Mouse (Mus musculus): ENCODE data around the gene Cmtm8.

The Cmtm8 gene

DNA sequence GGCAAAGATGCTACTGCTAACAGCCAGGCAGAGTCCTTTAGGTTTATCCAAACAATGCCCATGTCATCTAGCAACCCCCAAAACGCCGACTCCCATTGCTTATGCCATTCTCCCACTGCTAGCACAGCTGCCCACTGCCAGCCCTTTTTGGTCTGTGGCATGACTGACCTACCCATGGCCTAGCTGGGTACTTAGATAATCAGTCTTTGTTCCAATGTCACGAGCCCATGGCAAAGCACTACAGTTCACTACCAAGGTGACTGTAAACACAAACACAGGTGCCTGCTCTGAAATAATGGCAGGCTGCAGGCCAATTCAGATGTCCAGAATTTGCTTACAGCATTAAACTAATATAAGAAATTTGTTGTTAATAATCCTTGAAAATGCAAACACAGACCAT lies 25.0 kb downstream of the Cmtm8 start:
- DNase-seq = no peak

DNA sequence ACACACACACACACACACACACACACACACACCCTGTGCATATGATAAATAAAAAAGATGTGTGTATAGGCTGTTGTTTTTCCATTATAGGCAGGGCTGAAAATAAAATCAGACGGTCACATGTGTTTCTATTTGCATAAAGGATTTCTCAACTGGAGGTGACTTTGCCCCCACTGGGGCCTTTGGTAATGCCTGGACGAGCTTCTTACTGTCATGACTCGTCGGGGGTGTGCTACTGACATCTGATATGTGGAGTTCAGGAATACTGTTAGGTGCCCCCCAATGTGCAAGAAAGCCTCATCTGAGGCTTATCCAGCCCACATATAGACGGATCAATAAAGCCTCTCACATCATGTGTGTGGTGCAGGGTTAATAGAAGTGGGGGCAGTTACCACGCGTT lies 26.9 kb downstream of the Cmtm8 start:
- no peak for DNase-seq

DNA sequence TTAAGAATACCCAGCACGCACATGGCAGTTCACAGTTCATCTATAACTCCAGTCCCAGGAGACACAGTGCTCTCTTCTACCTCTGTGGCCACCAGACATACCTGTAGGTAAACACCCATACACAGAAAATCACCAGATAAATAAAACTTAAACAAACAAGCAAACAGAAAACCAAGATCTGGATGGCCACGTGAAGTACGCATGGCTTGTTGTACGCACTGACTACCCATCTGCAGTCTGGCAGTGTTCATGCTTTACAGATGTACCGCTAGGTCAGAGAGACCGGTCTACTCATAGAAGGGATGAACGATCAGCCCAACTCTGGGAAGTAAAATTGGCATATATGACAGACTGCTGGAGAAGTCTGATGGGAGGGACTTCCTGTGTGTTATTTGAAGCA lies 27.8 kb downstream of the Cmtm8 start:
- DNase-seq = no peak

DNA sequence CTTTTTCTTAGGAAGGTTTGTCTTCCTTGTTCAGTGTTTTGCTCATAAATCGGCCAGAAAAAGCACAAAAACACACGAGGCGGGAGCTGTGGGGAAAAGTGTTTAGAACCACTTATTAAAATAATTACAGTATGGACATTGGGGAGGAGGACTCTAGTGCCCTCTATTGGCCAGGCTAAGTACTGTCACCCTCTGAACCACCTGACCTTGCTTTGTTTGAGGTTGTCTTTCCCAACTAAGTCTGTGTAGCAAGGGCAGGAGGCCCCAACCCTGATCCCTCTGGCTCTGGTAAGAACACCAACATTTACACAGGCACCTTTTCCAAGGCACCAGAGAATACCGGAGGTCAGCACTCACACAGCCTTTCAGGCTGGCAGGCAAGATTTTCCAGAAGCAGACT lies 28.6 kb downstream of the Cmtm8 start:
- peak; percentile 47 to 61 for DNase-seq

DNA sequence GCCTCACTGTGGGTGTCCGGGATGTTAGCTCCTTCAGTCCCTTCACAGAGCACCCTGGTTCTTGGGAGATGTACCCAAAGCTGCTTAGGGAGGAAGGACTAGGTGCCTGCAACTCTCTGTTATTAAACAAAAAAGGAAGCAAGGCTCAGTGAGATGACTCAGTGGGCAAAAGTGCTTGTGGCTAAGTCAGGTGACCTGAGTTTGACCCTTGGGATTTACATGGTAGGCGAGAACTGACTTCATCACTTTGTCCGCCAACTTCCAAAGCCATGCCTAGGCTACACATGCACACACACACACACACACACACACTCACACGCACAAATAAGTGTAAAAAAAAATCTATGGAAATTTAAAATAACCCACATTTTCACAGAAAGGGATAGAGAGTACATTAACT lies 32.0 kb downstream of the Cmtm8 start:
- no peak for DNase-seq

DNA sequence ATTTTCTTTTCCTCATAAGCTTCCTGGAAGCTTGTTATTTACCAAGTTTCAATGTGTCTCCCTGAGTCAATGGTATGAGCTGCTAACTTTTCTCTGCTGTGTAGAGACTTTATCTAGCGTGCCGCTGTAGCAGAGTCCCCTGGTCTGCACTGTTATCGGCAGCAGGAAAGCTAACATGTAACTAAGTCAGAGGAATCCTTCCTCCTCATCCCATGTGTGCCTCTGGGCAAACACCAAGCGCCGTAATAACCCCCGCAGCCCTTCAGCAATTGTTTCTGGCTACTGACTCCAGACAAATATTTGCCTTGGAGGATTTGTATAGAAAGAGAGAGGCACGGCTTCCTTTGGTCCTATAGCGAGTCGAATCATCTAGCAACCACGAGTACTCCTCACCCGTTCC lies 33.1 kb downstream of the Cmtm8 start:
- DNase-seq = no peak

DNA sequence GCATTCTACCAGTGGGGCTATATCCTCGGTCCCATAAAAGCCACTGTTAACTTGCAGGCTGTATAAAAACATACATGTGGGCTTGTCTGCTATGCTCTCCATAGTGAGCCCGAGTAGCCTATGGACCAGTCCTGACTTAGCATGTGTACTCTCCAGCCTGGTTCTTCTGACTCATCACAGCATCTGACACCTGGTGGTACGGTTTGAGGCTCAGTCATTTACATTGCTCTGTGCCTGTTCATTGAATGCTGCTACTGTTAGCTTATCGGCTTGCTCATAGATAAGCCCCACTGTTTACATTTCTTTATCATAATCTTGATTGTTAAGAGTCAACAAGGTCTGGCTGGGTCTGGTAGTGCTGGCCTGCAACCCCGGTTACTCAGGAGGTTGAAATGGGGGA lies 35.3 kb downstream of the Cmtm8 start:
- DNase-seq = no peak

DNA sequence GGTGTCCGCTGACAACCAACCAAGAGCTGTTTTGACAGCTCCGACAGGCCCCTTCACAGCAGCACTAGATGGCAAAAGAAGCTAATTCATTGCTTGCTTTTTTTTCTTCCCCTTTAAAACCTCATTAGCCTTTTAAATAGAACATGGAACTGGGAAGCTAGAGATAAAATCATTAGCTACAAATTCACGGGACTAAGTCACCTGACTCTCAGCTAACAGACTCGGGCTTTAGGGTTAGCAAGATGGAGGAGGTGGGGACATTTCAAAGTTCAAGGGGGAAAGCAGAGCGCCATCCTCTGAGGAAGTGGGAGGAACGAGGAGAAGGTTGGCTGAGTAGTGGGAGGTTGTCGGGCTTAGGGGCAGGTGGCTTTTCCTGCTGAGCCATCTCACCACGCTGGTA lies 36.7 kb downstream of the Cmtm8 start:
- DNase-seq = peak in 1 of 2 experiments; percentile 24

DNA sequence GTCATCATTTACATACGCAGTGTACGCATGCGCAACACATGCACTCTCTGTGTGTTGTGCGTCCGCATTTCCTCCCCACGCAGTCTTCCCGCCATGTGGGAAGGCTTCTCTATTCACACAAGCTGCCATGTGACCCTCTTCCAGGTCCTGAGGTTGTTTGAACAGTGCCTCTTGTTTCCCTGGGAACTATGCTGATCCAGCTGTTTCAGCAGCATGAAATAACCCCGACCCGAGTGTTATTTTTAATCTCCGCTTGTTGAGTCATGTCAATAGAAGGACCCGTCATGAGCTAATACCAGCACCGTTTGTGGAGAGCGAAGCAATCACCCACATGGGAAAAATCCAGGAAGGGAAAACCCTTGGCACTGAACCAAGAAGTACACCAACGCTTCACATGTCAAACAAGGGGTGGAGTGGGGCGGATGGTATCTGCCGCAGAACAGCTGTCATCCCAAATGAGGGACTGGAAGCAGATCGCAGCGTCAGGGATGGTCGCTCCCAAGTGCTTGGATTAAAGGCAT lies 38.7 kb downstream of the Cmtm8 start:
- DNase-seq = peak; percentile 30 to 63

DNA sequence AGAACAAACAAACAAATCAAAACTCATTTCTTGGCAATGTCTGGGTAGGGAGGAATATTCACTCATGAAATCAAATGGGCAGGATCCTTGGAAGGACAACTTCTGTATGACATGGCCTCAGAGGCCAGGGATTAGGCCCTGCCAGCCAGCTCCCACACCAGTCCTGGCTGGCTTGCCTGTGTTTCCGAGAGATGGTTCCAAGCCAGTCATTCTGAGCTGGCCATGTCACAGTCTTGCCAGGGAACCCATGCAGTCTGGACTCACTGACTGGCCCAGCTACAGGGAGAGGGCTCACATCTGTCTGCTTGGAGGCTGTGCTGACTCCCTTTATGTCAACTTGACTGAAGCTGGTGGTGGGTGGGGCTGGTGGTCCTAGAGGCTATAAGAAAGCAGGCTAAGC lies 41.8 kb downstream of the Cmtm8 start:
- no peak for DNase-seq

DNA sequence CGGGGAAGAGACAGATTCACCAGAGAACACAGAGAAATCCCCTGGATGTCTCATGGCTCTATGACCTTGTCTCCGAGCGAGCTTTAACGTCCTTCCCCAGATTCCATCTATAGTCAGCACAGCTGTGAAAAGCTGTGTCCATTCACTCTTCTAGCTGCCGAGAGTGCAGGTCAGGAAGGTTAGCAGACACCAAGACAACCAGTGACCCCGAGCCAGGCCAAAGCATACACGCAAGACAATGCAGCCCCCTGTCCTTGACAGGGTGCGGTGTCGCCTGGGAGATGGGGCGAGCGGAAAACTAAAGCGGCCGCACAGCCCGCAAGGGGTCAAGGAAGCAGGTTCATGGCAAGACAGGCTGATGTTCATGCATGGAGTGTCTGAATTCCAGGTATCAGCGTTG lies 42.7 kb downstream of the Cmtm8 start:
- DNase-seq = no peak

DNA sequence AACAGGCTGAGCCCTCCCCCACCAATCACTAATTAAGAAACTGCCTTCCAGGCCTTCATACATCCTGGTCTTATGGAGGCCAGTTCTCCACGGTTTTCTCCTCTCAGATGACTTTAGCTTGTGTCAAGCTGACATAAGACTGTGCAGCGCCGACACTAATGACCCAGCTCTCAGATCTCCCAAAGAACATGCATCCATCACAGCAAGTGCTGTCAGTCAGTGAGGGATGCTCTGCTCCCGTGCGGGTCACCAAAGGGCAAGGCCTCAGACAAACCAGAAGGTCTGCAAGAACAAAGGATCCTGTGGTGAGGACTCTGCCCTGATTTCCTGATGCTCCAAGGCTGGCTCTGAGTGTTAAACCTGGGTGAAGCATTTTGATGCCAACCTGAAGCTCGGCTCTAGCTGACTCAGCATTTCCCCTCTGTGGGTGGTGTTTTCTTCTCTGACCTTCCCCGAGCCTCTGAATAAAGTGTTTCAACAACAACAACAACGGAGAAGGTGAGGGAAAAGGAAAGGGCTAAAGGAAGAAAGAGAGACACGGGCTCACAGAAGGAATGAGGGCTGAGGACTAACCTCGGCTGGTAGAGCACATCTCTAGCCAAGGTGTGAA lies 44.4 kb downstream of the Cmtm8 start:
- DNase-seq = no peak

DNA sequence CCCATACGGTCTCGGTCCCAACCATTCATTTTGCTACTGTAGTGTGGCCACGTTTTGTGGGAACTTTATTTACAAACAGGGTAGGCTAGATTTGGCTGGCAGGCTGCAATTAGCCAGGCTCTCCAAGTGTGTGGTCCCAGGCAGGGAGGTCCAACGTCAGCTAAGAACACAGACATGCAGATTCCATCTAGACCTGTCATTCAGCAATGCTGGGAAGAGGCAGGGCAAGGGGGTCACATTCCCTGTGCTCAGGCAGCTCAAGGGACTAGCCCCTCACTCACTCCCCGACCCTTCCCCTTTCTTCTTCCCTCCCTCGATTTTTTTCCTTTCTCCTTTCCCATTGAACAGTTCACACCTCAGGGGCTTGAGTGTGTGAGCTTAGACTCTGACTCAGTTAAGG lies 45.1 kb downstream of the Cmtm8 start:
- DNase-seq = no peak

DNA sequence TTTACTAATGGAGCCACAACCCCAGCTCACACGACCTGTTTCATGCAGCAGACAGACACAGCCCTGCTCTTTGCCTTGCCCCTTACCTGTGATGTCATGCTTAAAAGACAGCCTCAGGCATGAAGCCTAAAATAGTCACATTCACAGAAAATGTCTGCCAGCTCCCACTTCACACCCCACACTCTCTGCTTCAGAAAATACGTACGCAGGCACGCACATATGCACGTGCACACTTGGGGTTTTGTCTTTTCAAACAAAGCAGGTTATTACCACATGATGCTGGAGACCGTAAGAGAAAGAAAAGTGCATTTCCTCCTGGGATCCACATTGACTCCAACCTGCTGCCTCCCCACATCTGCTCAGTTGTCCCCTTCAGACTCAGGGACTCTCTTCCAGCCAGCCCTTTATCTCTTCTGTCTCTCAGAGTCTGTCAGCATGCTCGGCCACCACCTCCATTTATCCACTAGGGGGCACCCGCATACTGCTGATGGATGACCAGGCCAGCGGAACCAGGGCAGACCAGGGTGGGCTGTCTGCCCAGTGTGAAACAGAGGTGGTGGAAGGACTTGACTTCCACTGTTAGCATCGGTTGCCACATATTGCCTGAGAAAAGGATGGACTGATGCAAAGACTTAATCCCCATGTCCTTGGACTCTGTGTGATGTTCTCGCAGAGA lies 46.5 kb downstream of the Cmtm8 start:
- DNase-seq = peak; percentile 80 to 89

DNA sequence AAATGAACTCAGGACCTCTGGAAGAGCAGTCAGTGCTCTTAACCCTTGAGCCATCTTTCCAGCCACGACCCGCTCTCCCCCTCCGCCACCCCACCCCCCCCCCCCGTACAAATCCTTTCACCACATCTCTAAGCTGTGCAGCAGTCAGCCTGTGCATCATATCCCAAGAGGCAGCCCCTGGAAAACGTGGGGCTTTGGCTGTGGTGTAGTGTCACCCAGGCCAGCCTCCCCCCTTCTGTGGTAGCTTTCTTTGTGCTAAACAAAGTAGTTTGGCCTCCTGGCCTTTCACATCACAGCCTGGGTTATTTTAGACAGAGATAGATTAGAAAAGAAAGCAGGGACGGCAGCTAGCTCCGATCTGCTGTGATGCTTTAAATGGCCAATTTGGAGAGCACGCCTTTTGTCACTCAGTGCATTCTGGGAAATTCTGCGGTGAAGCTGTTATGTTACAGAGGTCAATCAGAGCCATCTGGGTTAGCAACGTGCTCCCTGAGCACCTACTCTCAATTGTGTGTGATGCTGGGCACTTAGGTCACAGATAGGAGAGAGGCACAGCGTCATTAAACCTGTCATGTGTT lies 47.4 kb downstream of the Cmtm8 start:
- no peak for DNase-seq

DNA sequence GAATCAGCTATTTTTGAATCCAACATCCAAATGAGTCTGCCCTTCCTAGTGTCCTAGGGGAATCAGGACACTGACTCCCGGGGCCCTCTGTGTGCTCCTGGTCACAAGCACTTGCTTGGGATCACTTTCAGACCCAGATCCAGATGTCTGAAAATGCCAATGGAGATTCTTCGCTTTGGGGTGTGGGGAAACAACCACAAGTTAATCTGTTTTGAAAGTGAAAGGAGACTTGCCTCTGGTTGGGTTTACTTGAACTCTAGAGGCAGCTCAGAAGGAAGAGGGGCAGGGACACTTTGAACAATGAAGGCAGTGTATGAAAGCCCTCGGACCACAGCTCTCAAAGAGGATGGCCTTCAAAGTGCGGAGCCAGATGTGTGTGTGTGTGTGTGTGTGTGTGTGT lies 49.5 kb downstream of the Cmtm8 start:
- no peak for DNase-seq

DNA sequence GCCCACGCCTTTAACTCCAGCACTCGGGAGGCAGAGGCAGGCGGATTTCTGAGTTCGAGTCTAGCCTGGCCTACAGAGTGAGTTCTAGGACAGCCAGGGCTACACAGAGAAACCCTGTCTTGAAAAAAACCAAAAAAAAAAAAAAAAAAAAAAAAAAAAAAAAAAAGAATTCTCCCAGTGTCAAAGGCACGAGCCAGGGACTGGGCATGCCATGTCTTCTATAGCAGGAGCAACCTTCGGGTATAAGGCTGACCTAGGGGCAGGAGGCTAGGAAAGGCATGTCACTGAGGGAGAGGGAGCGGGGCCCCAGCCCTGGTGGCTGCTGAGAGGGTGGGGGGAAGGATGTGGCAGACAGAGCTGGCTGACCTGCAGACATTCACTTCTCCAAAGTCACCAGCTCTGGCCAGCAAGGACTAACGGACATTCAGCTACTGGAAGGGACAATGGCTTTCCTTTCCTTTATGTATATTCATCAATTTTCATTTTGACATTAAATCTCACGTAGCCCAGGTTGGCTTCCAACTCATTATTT lies 50.1 kb downstream of the Cmtm8 start:
- DNase-seq = no peak

DNA sequence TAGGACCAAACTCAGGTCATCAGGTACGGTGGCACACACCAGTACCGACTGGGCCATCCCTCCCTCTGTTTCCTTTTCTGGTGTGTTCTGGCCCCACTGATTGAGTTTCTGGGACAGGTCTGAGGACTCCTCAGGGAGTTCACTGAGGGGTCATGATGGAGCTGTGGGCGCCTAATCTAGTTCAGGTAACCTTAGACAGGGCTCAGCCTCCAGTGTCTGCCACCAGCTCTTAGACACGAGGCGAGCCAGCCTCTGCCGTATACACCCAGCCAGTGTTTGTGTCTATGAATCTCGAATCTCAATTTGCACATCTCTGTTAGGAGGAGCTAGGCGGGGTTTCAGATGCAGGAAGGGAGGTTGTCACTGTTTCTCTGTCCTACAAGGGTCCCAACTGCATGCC lies 54.0 kb downstream of the Cmtm8 start:
- DNase-seq = no peak

DNA sequence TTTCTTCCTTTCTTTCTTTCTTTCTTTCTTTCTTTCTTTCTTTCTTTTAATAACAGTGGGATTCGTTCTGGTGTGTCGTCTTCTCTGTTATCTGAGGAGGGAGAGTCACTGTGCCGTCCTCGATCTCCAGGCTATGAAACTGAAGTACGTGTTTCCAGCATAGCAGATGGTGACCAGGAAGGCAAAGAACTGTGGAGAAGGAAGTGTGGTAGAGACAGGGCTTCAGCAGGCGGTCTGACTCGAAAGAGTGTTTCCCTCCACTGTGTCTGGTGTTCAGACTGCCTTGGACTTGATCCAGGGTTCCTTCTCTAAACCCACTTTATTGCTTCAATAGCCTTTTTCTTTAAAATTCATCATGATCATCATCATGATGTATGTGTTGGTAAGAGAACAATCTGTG lies 54.4 kb downstream of the Cmtm8 start:
- no peak for DNase-seq

DNA sequence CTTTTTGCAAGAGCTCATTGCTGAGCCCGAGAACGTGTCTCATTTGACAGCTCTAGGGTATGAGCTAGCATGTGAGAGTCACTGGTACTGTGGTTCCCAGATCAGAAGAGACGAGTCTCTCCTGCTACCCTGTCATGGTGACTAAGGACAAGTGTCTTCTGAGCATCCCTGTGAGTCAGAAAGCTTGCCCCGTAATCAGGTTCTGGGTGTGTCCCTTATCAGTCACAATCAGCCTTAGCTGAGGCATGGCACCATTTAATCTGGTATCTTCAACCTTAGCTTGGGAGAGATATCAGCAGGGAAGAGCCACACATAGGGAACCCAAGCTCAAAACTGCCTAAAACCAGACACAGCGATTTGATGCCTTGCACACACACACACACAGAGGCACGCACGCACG lies 55.3 kb downstream of the Cmtm8 start:
- DNase-seq = no peak

DNA sequence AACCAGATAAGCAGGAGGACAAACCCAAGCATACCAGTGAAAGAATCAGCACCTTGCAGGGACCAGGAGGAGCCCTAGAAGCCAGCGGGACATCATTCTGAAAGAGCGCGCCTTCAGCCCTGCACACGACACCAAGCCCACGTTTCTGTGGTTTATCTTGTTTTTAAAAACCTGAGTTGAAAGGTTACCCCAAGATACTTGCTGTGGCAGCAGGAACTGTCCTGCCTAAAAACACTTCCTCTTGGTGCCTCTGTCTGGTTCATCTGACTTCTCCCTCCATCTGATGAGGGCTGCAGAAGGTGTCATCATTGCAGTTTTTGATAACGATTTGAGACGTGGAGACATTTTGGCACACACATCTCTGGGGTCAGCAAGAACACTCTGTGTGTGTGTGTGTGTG lies 56.2 kb downstream of the Cmtm8 start:
- no peak for DNase-seq

DNA sequence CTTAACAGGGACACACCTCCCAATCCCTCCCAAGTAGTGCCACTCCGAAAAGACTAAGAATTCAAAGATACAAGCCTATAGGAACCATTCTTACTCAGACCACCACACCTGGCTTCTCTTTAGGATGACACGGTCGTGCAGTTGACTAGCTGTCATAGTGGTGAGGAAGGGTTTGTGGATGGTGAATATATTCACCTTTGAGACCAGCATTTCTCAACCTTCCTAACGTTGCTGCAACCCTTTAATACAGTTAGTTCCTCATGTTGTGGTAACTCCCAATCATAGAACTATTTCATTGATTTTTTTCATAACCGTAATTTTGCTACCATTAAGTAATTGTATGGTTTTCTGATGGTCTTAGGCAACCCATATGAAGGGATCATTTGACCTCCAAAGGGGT lies 56.8 kb downstream of the Cmtm8 start:
- DNase-seq = no peak

DNA sequence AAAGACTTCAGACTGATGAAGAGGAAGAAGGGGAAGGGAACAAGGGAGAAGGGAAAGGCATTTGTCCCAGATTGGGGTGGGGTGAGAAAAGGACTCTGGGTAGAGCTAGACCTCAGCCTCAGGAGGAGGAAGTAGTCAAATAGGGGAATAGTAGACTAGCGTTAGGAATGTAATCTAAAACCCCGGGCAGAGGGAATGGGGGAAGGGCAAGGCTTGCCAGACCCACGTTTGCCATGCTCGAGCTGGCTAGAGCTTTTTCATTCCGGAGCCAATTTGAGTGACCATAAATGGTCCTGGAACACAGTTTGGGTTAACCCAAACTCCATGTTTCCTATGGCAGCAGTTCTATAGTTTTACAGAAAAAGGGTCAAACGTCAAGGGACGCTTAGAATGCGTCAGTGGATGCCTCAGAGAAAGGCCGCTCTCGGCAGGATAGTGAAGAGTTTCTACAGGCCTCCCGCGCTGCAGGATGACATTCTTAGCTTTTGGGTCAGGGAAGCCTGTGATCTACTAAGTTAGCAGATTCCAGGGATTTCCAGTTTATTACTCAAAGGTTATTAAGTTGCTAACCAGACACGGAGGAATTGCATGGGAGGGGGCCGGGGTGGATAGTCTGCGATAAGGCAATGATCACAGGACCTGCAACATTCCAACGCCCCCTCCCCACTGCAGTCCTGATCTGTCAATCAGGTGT lies 58.4 kb downstream of the Cmtm8 start:
- DNase-seq = no peak
